Mouse (Mus musculus): ENCODE measurements around the gene Pard3. TPM values are rescaled to one million over a fixed set of nuclear protein-coding genes. Genes with fewer than 3 reads are reported as not detected.
"Not testable (repeated sequence)": the region's sequence is repeated elsewhere in the genome, so short reads cannot be mapped to it uniquely, and the experiment has no call there.

Pard3 gene
- polyA plus RNA-seq, 1 experiment from 2014 or later = 25.2 TPM

DNA sequence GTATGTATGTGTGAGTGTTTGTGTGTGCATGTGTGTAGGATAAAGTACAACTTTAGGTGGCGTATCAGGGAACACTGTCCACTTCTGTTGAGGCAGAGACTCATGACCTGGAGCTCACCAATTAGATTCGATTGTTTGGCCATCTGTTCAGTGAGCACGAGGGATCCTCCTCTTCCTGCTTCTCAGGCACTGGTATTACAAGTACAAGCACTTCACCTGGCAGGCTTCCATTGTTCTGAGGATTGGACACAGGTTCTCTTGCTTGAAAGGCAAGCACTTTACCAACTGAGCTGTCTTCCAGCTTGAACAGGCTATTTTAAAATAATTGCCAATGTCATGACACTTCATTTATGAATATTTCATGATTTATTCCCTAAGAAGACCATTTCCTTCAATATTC, 88.0 kb downstream of the Pard3 start:
- no peak for DNase-seq (ENCODE audit: low spot score)
- peaks cover 49% of the 10 kb centered on the region for H3K4me1 ChIP-seq
- H3K36me3 ChIP-seq = no peaks in the 10 kb centered on the region
- no peak overlapping the region for H3K27ac ChIP-seq
- 75% methylated on average over 3 of the region's 3 CpGs for WGBS
- no peak overlapping the region for H3K4me3 ChIP-seq
- no peaks in the 10 kb centered on the region for H3K9me3 ChIP-seq
- no peaks in the 10 kb centered on the region for H3K27me3 ChIP-seq (ENCODE audit: insufficient read depth, poor library complexity, severe bottlenecking)

DNA sequence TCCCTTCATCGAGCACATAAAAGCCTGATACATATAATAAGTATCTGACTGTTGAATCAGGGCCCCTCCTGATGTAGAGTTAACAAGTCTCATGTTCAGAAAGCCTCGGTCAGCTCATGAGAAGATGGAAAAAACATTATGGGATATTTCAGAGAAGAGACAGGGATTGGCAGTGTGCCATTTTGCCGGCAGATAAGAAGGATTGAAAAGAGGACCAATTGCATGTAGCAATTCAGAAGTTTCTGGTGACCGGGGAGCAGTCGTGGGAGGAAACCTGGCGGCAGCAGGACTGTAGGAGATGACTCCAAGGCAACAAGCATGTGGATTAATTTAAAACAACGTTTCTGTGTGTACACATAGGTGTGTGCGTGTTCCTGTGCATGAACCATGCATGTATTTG, 93.4 kb downstream of the Pard3 start:
- DNase-seq (ENCODE audit: low spot score) = no peak

DNA sequence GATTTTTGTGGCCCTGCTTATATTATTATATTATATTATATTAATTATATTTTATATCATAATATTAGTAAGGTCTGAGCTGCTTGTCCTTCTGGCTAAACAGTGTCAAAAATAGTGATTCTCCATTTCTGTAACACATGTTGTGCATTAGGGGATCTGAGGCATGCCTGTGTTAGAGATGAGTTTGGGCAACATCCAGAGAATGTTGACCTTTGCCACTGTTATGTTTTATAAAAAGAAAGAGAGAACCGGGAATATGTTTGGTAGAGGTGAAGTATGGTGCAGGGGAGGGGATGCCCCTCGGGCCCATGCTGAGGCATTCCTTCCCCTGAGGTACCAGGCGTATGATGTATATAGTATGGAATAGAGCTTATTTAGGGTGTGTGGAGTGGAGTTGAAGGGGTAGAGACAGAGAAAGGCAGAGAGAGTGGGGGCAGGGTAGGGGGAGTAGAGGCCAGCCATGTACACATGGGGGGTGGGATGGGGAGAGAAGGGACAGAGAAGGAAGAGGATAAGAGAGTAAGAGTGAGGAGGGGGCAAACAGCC, 95.8 kb downstream of the Pard3 start:
- 82% methylated on average over 3 of the region's 3 CpGs for WGBS
- Histone ChIP-seq H3K4me3 (no peak overlapping the region), H3K36me3 (peaks cover 9% of the 10 kb centered on the region; the same call in 1 of the 2 replicates), H3K9me3 (no peaks in the 10 kb centered on the region), H3K4me1 (peaks cover 31% of the 10 kb centered on the region), H3K27ac (no peak overlapping the region), H3K27me3 (ENCODE audit: insufficient read depth, poor library complexity, severe bottlenecking) (no peaks in the 10 kb centered on the region)
- DNase-seq (ENCODE audit: low spot score) = no peak

More for the DNA sequence above, 93.4 kb downstream of the Pard3 start:
- Histone ChIP-seq H3K9me3 (no peaks in the 10 kb centered on the region), H3K27ac (0 out of 2 replicates have a peak overlapping the region, but pooled peaks have one; percentile 6), H3K27me3 (ENCODE audit: insufficient read depth, poor library complexity, severe bottlenecking) (no peaks in the 10 kb centered on the region), H3K36me3 (peaks cover 9% of the 10 kb centered on the region; the same call in 1 of the 2 replicates), H3K4me3 (no peak overlapping the region), H3K4me1 (peaks cover 38% of the 10 kb centered on the region)
- 61% methylated on average over 8 of the region's 8 CpGs for WGBS

DNA sequence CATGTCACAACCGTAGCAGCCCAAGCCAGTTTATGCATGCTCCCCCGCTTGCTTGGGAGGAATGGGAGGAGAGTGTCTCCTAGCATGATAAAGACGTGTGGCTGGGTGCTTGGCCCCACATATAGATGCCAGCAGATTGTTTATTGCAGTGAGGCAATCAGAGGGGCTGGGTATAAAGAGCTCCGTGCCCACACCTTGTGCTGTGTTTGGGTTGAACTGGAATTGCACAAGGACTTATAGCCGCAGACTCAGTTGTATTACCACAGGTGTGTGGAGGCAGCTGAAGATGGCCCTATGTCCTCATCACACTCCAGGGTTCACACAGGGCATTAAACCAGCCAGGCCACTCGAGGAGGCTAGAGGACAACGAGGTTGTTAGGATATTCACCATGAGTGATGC, 98.2 kb downstream of the Pard3 start:
- Histone ChIP-seq H3K4me3 (no peak overlapping the region), H3K9me3 (no peaks in the 10 kb centered on the region), H3K27me3 (ENCODE audit: insufficient read depth, poor library complexity, severe bottlenecking) (no peaks in the 10 kb centered on the region), H3K36me3 (peaks cover 9% of the 10 kb centered on the region), H3K27ac (no peak overlapping the region), H3K4me1 (peaks cover 20% of the 10 kb centered on the region)
- 83% methylated on average over 7 of the region's 7 CpGs for WGBS
- DNase-seq (ENCODE audit: low spot score) = no peak

DNA sequence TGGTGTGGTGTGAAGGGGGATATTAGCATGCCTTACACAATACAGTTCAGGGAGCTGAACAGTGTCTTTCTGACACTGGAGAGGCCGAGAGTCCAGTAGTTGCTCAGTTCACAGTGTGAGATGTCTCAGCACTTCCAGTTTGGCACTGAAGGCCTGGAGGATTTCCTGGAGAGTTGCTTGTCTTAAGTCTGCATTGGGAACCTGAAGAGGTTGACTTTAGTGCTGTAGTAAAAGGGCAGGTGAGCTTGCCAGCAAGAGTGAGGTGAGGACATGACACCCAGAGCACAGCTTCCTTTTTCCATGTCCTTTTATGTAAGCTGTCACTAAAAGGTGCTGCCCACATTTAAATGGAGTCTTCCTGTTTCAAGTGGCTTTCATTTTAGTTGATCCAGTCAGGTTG, 99.1 kb downstream of the Pard3 start:
- H3K4me3 ChIP-seq = no peak overlapping the region
- WGBS = 93% methylated on average over 1 of the region's 1 CpGs
- no peak for DNase-seq (ENCODE audit: low spot score)

DNA sequence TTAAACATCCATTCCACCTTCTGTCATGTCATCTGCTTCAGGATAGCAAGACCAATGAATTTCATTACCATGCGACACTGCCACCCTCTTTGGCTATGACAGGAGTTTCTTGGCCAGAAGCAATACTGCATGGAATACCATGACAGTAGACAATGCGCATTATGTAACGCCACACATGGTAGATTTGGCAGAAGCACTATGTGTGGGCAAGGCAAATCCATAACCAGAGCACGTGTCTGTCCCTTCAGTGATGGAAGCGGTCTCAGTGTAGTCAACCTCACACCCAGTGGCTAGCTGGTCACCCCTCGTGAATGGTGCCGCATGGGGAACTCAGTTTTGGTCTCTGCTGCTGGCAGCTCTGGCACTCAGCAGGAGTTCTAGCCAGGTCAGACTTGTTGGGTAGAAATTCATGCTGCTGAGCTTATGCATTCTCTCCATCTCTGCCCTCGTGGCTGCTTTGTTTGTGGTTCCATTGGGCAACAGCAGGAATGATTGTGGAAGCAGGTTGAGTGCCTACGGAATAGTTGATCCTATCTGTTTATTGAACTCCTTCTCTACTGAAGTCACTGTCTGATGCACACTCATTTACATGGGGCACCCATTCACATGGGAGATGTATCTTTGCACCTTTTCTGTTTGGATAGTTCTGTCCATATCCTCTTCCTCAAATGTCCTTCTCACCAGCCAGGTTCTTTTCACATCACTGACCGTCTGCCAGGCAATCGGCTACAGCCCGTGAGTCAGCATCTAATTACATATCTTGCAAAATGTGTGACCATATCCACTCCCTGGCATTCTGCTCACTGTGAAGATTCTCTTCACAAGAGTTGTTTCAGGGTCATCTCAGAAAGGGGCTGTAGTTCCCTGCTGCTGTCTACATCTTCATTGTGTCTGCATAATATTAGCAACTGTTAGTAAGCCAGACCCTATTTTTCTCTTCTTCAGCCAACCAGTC, 100.9 kb downstream of the Pard3 start:
- Histone ChIP-seq H3K27me3 (ENCODE audit: insufficient read depth, poor library complexity, severe bottlenecking) (no peaks in the 10 kb centered on the region), H3K4me1 (peaks cover 11% of the 10 kb centered on the region; the same call in 1 of the 2 replicates), H3K4me3 (no peak overlapping the region), H3K9me3 (no peaks in the 10 kb centered on the region), H3K27ac (no peak overlapping the region), H3K36me3 (peaks cover 9% of the 10 kb centered on the region)
- WGBS = 90% methylated on average over 12 of the region's 12 CpGs
- DNase-seq (ENCODE audit: low spot score) = no peak

More for the DNA sequence above, 99.1 kb downstream of the Pard3 start:
- Histone ChIP-seq H3K4me1 (peaks cover 13% of the 10 kb centered on the region; the same call in 1 of the 2 replicates), H3K36me3 (peaks cover 9% of the 10 kb centered on the region), H3K27ac (no peak overlapping the region), H3K9me3 (no peaks in the 10 kb centered on the region), H3K27me3 (ENCODE audit: insufficient read depth, poor library complexity, severe bottlenecking) (no peaks in the 10 kb centered on the region)

DNA sequence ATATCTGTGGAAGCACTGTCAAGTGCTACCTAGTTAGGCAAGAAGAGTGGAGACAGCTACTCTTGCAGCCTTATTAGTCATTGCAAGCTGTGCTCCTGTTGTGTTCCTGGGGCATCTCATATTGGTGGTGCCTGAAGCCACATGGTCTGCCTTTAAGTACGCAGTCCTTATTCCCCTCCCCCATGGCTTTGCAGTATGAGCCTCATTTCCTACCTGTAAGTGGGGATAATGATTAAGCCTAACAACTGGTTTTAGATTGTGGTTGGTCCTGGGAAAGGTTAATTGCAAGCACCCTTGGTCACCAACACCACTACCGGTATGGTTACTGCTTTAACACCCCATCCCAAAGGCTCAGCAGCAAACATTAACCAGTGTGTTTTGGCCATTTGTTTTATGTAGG, 104.8 kb downstream of the Pard3 start:
- H3K27me3 ChIP-seq (ENCODE audit: insufficient read depth, poor library complexity, severe bottlenecking) = no peaks in the 10 kb centered on the region
- H3K9me3 ChIP-seq = no peaks in the 10 kb centered on the region
- DNase-seq (ENCODE audit: low spot score) = no peak
- H3K4me1 ChIP-seq = peaks cover 4% of the 10 kb centered on the region; the same call in 1 of the 2 replicates
- no peak overlapping the region for H3K4me3 ChIP-seq
- H3K36me3 ChIP-seq = no peaks in the 10 kb centered on the region; the same call in 1 of the 2 replicates
- no peak overlapping the region for H3K27ac ChIP-seq
- WGBS = 83% methylated on average over 2 of the region's 2 CpGs

DNA sequence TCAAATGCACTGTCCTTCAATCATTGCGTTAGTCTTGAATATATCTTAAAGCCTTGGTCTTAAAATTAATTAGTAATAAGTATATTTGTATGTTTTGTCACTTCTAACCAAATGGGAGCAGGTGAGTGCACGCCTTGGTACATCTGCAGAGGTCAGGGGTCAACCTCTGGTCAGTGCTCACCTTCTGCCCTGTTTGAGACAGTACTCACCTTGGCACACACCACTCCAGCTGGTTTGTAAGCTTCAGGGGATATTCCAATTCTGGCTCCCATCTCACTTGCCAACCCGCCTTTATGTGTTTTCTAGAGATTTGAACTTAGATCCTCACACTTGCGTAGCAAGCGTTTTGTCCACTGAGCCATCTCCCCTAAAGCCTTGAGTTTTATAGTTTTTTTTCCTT, 105.7 kb downstream of the Pard3 start:
- DNase-seq (ENCODE audit: low spot score) = no peak
- no peak overlapping the region for H3K4me3 ChIP-seq
- no peaks in the 10 kb centered on the region; the same call in 1 of the 2 replicates for H3K36me3 ChIP-seq
- H3K27me3 ChIP-seq (ENCODE audit: insufficient read depth, poor library complexity, severe bottlenecking) = no peaks in the 10 kb centered on the region
- no peak overlapping the region for H3K27ac ChIP-seq
- peaks cover 4% of the 10 kb centered on the region; the same call in 1 of the 2 replicates for H3K4me1 ChIP-seq
- WGBS = 97% methylated on average over 5 of the region's 5 CpGs
- no peaks in the 10 kb centered on the region for H3K9me3 ChIP-seq

DNA sequence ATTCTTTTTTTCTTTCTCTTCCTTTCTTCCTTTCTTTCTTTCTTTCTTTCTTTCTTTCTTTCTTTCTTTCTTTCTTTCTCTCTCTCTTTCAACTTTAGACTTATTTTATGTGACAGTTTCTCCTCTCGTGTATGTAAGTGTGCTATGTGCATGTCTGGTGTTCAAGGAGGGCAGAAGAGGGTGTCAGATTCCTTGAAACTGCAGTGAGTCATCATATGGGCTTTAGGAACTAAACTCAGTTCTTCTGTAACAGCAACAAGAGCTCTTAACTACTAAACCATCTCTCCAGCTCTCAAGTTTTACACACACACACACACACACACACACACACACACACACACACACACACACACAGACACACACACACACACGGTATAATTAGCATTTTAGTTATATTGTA, 106.7 kb downstream of the Pard3 start:
- WGBS = 70% methylated on average over 2 of the region's 2 CpGs
- not testable (repeated sequence) for H3K36me3 ChIP-seq; H3K9me3 ChIP-seq; DNase-seq (ENCODE audit: low spot score); H3K27ac ChIP-seq; H3K27me3 ChIP-seq (ENCODE audit: insufficient read depth, poor library complexity, severe bottlenecking); H3K4me3 ChIP-seq; H3K4me1 ChIP-seq

DNA sequence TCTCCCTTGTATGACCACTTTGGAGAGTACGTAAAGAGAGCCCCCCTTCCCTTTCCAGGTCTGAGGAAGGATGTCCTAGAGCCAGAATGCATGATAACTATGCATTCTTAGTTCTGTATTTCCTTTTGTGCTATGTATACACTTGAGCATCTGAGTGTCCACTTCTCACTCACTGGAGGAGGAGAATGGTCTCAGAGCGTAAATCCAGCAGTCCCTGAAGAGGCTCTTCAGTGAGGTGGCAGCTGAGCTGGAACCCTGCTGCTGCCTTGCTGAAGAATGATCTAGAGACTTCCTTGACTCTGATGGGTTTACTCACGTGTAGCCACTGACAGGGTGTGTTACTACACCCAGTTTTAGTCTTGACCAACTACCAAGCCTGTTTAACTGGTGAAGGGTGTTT, 107.2 kb downstream of the Pard3 start:
- 73% methylated on average over 3 of the region's 3 CpGs for WGBS
- Histone ChIP-seq H3K27ac (no peak overlapping the region), H3K27me3 (ENCODE audit: insufficient read depth, poor library complexity, severe bottlenecking) (no peaks in the 10 kb centered on the region), H3K9me3 (no peaks in the 10 kb centered on the region), H3K36me3 (no peaks in the 10 kb centered on the region; the same call in 1 of the 2 replicates), H3K4me1 (peaks cover 10% of the 10 kb centered on the region; the same call in 1 of the 2 replicates), H3K4me3 (no peak overlapping the region)
- no peak for DNase-seq (ENCODE audit: low spot score)

DNA sequence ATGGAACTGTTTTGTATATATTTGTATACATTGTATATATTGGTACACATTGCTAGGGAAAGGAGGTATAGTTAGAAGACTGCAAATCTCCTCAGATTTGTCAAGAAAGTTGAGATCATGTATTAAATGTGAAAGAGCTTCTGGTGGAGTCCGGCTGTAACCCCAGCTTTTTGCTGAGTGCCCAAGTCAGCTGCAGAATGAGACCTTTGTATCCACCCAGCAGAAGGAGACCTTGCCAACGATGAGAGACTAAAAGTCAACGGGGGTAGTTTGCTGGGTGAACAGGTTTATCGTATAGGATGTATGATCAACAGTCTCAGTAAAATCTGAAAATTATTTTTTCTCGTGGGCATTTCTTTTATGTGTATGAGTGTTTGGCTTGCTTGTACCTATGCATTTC, 109.8 kb downstream of the Pard3 start:
- H3K9me3 ChIP-seq = no peaks in the 10 kb centered on the region
- H3K4me3 ChIP-seq = no peak overlapping the region
- H3K27me3 ChIP-seq (ENCODE audit: insufficient read depth, poor library complexity, severe bottlenecking) = no peaks in the 10 kb centered on the region
- 90% methylated on average over 5 of the region's 5 CpGs for WGBS
- H3K4me1 ChIP-seq = peaks cover 11% of the 10 kb centered on the region; the same call in 1 of the 2 replicates
- DNase-seq (ENCODE audit: low spot score) = no peak
- no peaks in the 10 kb centered on the region for H3K36me3 ChIP-seq
- H3K27ac ChIP-seq = no peak overlapping the region

DNA sequence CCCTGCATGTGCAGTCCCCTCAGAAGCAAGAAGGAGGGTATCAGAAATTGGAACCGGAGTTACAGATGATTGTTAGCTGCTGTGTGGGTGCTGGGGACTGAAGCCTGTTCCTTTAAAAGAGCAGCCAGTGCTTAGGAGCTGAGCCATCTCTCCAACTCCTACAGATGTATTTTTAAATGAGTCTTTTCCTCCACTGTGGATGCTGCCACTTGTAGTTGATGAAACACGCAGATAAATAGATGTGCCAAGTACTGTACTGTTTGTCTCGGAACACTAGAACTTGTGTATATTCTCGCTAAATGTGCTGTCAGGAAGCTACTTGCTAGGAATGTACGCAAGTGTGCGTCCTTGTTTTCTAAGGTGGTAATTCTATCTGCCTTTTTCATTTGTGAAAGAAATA, 110.7 kb downstream of the Pard3 start:
- no peaks in the 10 kb centered on the region for H3K9me3 ChIP-seq
- H3K27ac ChIP-seq = no peak overlapping the region
- 88% methylated on average over 6 of the region's 6 CpGs for WGBS
- H3K4me1 ChIP-seq = peaks cover 12% of the 10 kb centered on the region; the same call in 1 of the 2 replicates
- no peak overlapping the region for H3K4me3 ChIP-seq
- DNase-seq (ENCODE audit: low spot score) = no peak
- H3K36me3 ChIP-seq = no peaks in the 10 kb centered on the region
- no peaks in the 10 kb centered on the region for H3K27me3 ChIP-seq (ENCODE audit: insufficient read depth, poor library complexity, severe bottlenecking)

DNA sequence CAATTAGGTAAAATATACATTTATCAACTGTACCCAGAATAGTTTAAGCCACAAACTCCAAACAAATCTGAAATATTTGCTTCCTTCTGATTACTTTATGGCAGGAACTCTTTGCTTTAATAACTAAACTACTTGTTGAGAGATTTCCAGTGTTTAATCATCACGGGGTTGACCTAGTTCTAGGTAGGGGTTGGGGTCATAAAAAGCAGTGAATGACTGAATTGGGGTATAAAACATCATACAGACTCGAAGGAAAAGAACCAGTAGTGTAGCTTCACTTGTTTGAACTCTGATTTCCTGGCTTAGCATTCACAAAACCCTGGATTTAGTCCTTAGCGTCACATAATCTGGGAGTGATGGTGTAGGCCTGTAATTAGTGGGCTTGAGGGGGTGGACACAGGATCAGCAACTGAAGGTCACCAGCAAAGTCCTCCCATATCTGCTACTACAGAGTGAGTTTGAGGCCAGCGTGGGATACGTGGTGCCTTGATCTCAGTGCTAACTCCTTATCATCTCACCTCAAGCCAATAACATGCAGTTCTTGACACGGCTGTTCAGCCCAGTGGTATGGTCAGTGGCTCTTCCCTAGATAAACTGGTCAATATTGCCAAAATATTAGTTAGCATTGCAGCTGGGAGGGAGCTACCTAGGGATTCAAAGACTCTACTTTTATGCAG, 111.6 kb downstream of the Pard3 start:
- H3K4me3 ChIP-seq = no peak overlapping the region
- WGBS = 59% methylated on average over 6 of the region's 6 CpGs
- no peaks in the 10 kb centered on the region for H3K36me3 ChIP-seq
- no peaks in the 10 kb centered on the region for H3K27me3 ChIP-seq (ENCODE audit: insufficient read depth, poor library complexity, severe bottlenecking)
- no peaks in the 10 kb centered on the region for H3K9me3 ChIP-seq
- peaks cover 12% of the 10 kb centered on the region; the same call in 1 of the 2 replicates for H3K4me1 ChIP-seq
- H3K27ac ChIP-seq = no peak overlapping the region
- DNase-seq (ENCODE audit: low spot score) = no peak
